Mouse (Mus musculus): ENCODE data around the gene Adk.

DNA sequence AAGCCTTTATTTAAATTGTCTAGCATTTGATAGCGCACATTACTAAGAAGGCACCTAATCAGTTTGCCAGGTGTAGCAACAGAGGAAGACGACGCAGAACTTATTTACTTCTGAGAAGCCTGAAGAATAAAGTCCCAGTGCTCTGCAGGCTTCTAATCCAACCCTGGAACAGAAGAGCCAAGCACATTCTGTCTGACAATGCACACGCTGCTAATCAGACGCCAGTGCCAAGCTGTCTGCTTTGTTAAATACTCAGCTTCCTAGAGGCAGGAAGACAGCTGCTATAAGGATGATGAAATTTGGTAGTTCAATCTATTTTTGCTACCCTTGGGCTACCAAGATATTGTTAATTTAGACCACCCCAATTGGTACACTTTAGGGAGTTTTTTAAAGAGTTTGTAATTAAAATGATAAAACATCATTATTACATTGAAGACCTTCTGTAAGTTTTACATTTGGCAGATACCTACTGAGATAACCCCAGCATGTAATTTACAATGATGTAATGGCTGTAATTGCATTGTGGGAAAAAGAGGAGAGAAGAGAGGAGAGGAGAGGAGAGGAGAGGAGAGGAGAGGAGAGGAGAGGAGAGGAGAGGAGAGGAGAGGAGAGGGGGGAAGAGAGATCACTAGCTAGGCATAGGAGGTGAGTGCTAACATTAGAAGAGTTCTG, 201.1 kb downstream of the Adk start:
- TF ChIP-seq POLR2A (IDR thresholded peaks at IDR 0.05; ENCODE audit: control insufficient read depth, low read depth, low read length) (no peak), CTCF (IDR thresholded peaks at IDR 0.05; ENCODE audit: control insufficient read depth, insufficient read depth, insufficient replicate concordance, low read depth, low read length) (no peak)
